Mouse (Mus musculus) testis, adult 2 months (tissue): ENCODE measurements around the gene Sdf2l1. TPM values are rescaled to one million over a fixed set of nuclear protein-coding genes. Genes with fewer than 3 reads are reported as not detected.

Source experiments
- H3K27ac ChIP-seq: fragments of 200-500 bp; 2 replicates; pipeline ENCODE4 v1.5.1; 2012; ENCODE audit warnings: low read depth, low read length; ENCODE audit not compliant: control insufficient read depth, insufficient read depth
- H3K27me3 ChIP-seq: fragments of 200-500 bp; 2 replicates; pipeline ENCODE4 v1.6.1; 2012; ENCODE audit warnings: mild to moderate bottlenecking, low read length, moderate library complexity; ENCODE audit not compliant: control insufficient read depth, insufficient read depth
- H3K36me3 ChIP-seq: fragments of 200-500 bp; 2 replicates; pipeline ENCODE4 v1.6.1; 2012; ENCODE audit warnings: mild to moderate bottlenecking, low read length; ENCODE audit not compliant: control insufficient read depth, insufficient read depth
- H3K4me1 ChIP-seq: fragments of 200-500 bp; 2 replicates; pipeline ENCODE4 v1.6.1; 2012; ENCODE audit warnings: low read length; ENCODE audit not compliant: control insufficient read depth, insufficient read depth
- H3K4me3 ChIP-seq: fragments of 200-500 bp; 2 replicates; pipeline ENCODE4 v1.5.1; 2012; ENCODE audit warnings: low read depth, mild to moderate bottlenecking, low read length, moderate library complexity, mixed read lengths; ENCODE audit not compliant: control insufficient read depth
- CTCF ChIP-seq: fragments of 200-500 bp; IDR thresholded peaks from 2 replicates; pipeline ENCODE4 v1.5.1; 2012; ENCODE audit warnings: low read depth, mild to moderate bottlenecking, inconsistent platforms, low read length, moderate library complexity; ENCODE audit not compliant: control insufficient read depth, insufficient read depth, insufficient replicate concordance
- POLR2A ChIP-seq: fragments of 200-500 bp; IDR thresholded peaks from 2 replicates; pipeline ENCODE4 v1.6.1; 2012; ENCODE audit warnings: low read depth, mild to moderate bottlenecking, inconsistent platforms, low read length, moderate library complexity; ENCODE audit not compliant: control insufficient read depth
- polyA plus RNA-seq: library from polyadenylated mRNA; depleted of rRNA; stranded (reverse); fragments of >200 nt; gene quantifications from 2 replicates; pipeline ENCODE4 v1.2.3, GENCODE M21; 2012

The Sdf2l1 gene
- polyA plus RNA-seq, 1 experiment, result 77.4 TPM

- TF ChIP-seq CTCF (no peak), POLR2A (no peak)
- Histone ChIP-seq H3K27me3 (no peaks in the 10 kb centered on the region), H3K4me3 (no peak overlapping the region)
These were observed 5.2 kb upstream of the Sdf2l1 start for GRCm38 (mm10) chr16:17137355-17137754.

GRCm38 (mm10) chr16:17132906-17133200 lies 670 bp upstream of the Sdf2l1 start:
- no peak overlapping the region for H3K27ac ChIP-seq
- peaks cover 11% of the 10 kb centered on the region for H3K4me1 ChIP-seq
- TF ChIP-seq POLR2A, result no peak
- no peak for TF ChIP-seq CTCF
- no peaks in the 10 kb centered on the region for H3K27me3 ChIP-seq
- no peaks in the 10 kb centered on the region; the same call in 1 of the 2 replicates for H3K36me3 ChIP-seq
- peak overlapping the region; percentile 97 for H3K4me3 ChIP-seq

More at GRCm38 (mm10) chr16:17137355-17137754, 5.2 kb upstream of the Sdf2l1 start:
- H3K4me1 ChIP-seq, result no peaks in the 10 kb centered on the region; the same call in none of the 2 replicates
- no peaks in the 10 kb centered on the region for H3K36me3 ChIP-seq
- no peak overlapping the region for H3K27ac ChIP-seq

- TF ChIP-seq CTCF (peak; percentile 11; the same call in 1 of the 2 replicates), POLR2A (peak; percentile 55; the same call in 1 of the 2 replicates)
- Histone ChIP-seq H3K4me3 (peak overlapping the region; percentile 97), H3K27ac (peak overlapping the region; percentile 95), H3K4me1 (peaks cover 11% of the 10 kb centered on the region), H3K27me3 (no peaks in the 10 kb centered on the region), H3K36me3 (no peaks in the 10 kb centered on the region; the same call in 1 of the 2 replicates)
These were observed 743 bp downstream of the Sdf2l1 start for GRCm38 (mm10) chr16:17131191-17132088.

GRCm38 (mm10) chr16:17127292-17127691 lies 4.9 kb downstream of the Sdf2l1 start:
- no peak overlapping the region for H3K4me3 ChIP-seq
- H3K27ac ChIP-seq, result no peak overlapping the region
- H3K36me3 ChIP-seq, result no peaks in the 10 kb centered on the region; the same call in 1 of the 2 replicates
- TF ChIP-seq CTCF, result peak; percentile 54; the same call in 1 of the 2 replicates
- no peak for TF ChIP-seq POLR2A
- H3K27me3 ChIP-seq, result no peaks in the 10 kb centered on the region
- H3K4me1 ChIP-seq, result peaks cover 19% of the 10 kb centered on the region

DNA sequence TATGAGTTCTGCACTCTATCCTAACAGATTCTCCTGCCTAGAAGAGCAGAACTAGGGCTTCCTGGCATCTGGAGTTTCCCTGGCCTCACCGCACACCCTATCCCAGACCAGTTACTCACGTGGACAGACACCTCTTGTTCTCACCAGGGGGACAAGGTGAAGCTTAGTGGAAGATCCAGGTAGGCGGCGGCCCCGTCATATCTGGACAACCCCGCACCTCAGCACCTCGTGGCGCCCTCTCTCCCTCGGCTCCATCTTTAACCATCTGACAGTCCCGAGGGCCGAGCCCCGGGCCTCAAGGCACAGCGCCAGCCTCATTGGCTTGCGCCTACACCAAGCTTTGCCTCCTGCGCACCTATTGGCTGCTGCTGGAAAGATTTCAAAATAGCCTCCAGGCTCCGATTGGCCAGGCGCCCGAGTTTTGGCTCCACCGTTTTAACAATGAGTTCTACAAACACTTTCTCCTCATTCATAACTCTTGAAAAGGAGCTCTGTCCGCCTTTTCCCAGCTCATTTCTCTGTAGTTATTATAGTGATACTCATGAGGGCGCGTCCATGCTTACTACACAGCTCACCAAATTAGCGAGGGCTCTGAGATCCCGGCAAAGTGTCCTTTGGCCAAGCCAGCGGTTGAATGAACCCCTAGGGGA lies 7.2 kb downstream of the Sdf2l1 start, which contains the start of gene 2610318N02Rik:
Gene 2610318N02Rik (minus strand): TSS at position 297 of the 650 bp plus-strand sequence.
- Histone ChIP-seq H3K27me3 (no peaks in the 10 kb centered on the region), H3K4me1 (peaks cover 12% of the 10 kb centered on the region), H3K36me3 (no peaks in the 10 kb centered on the region), H3K4me3 (peak within 1 kb of the TSS; percentile 71), H3K27ac (no peak within 1 kb of the TSS)
- TF ChIP-seq POLR2A (no peak), CTCF (no peak)

DNA sequence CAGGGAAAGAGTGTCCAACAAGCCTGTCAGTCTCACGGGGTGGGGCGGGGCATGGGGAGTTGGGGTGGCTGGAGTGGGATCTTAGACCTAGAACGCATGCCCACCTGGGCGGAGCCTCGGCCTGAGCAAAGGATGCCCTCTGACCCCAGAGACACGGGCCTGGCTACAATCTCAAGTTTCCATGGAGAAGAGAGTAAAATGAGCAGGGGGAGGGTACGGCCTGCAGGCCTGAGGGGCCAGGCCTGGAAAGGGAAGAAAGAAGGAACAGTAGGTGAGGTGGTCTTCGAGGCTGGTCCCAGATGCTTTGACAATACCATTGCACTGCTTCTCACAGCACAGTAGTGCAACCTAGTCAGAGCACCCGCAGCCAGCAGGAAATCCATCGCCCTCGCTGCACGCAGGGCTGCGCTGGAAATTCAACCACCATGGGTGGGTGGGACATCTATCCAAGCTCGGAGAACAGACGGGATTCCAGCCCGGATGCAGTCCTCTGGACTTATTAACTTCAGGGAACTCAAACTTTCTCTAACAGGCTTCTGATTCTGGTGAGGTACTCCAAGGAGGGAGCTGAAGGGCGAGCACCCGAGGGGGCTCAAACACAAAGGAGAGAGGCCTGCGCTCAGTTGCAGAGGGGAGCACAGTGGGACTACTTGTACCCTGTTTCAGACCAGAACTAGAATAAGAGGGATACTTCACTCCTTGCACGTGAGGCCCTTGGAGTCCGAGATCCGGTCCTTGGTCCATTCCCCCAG lies 7.9 kb downstream of the Sdf2l1 start:
- Histone ChIP-seq H3K27me3 (no peaks in the 10 kb centered on the region), H3K4me3 (peak overlapping the region; percentile 71), H3K27ac (no peak overlapping the region), H3K36me3 (no peaks in the 10 kb centered on the region), H3K4me1 (peaks cover 12% of the 10 kb centered on the region)
- no peak for TF ChIP-seq POLR2A
- no peak for TF ChIP-seq CTCF
